Mouse (Mus musculus): ENCODE results near the gene Cd63.
A peak's percentile ranks its signal among the peaks of the same experiment; 100 is the strongest.

The Cd63 gene

DNA sequence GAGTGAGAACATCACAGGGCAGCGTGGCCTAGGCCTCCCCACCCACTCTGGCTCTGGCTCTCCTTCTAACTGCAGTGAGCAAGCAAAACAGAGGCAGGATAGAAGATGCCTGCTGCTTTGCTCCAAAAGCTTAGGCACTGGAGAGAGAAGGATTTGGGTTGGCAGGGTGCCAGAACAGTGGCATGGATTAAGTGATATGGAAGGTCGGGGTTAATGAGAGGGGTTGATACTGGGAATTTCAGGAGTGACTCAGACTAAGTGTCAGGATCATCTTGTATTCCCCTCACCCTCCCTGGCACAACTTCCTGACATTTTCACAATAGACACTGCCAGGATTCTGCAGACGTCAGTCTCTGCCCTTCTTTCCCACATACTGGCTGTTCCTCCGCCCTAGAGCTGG is 27.6 kb downstream of the Cd63 start:
- no peak for DNase-seq (ENCODE audit: extremely low spot score, low spot score)

DNA sequence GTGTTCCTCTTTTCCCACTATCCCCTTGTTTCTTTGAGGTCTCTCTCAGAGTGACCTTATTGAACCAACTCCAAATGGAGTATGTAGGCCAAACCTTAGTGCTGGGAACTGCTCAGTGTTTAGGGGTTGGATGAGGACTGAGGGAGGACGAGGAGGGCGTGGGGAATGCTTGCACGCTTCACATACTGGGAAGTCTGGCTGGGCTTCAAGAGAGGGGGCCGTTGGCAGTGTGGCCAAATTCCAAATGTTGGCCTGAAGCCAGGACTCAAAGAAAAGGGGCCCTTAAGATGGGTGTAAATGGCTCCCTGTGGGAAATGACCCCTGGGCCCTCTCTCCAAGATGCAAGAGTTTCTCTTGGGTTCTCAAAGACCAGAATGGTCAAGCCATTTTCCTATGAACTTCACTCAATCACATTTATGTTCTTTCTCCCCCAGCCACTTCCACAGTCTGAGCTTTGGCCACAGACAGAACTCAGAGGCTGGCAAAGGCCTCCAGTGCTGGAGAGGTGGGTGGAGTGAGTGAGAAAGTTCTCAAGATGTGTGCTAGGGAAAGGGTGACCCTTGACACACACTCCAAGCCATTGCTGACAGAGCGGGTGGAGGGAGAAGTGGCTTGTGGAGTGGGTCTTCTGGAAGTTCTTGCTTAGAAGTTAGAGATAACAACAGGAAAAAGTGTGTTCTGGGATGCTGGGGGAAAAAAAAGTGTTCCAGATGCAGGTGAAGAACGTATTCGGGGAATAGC is 29.0 kb downstream of the Cd63 start:
- DNase-seq (ENCODE audit: extremely low spot score, low spot score), result no peak

DNA sequence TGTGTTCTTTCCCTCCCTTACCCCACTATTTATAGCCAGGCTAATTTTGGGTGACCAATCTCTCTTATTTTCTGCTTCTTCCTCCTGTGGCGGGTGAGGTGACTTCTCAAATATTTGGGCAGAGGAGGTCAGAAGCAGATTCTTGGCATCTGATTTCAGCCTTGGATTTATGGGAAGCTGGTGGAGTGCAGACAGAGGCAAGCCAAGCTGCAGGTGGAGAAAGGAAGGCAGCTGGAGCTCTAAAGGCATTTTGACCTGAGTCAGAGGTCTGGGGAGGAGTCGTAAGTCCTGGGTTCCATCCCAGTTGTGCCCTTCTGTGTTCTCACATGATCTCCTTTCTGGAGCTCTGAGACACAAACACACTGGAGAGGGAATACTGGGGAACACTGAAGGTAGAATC is 30.7 kb downstream of the Cd63 start:
- no peak for DNase-seq (ENCODE audit: extremely low spot score, low spot score)

DNA sequence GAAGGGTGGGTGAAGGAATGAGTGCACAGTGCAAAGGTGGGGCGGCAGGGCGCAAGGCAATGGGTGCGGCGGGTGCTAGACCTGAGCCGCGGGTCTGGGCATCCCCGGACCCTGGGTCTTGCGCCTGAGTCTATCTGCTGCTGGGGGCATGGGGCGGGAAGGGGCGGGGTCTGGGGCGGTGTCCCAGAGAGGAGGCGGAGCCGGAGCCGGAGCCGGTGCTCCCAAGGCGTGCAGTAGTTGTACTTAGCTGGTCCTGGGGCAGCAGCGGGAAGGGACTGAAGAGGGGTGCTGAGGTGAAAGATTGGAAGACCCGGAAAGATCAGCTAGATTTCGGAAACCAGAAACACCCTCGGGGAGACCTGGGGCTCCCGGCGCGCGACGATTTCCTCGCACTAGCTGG is 32.8 kb downstream of the Cd63 start, which contains the start of gene Itga7:
TSS of gene Itga7 (plus strand) at position 245 of the 400 bp plus-strand sequence.
- DNase-seq (ENCODE audit: extremely low spot score, low spot score), result peak; percentile 65

DNA sequence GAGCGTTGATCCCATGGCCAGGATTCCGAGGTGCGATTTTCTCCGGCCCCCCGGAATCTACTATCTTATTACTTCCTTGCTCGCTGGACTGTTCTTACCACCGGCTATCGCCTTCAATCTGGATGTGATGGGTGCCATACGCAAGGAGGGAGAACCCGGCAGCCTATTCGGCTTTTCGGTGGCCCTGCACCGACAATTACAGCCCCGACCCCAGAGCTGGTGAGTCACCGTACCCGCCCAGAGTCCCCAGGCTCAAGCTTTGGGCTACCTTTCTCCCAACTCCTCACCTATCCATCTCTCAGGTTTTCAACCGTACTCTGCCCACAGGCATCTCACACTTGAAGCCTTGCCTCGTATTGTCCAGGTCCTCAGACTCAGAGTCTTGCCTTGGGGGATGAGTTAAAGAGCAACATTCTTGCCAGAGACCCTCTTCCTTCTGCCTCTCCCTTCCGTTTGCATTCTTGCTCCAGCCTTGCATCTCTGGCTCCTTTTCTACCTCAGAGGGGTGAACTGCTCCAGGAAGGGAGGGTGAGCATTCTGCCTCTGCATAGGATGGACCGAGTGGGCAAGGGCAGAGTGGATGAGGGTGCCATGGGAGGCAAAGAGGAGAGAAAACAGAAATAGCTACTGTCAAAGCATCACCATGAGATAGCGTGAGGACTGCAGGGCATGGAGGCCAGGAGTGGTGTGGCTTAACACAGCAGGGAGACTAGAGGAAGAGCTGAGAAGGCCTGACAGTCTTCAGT is 33.4 kb downstream of the Cd63 start:
- no peak for DNase-seq (ENCODE audit: extremely low spot score, low spot score)

DNA sequence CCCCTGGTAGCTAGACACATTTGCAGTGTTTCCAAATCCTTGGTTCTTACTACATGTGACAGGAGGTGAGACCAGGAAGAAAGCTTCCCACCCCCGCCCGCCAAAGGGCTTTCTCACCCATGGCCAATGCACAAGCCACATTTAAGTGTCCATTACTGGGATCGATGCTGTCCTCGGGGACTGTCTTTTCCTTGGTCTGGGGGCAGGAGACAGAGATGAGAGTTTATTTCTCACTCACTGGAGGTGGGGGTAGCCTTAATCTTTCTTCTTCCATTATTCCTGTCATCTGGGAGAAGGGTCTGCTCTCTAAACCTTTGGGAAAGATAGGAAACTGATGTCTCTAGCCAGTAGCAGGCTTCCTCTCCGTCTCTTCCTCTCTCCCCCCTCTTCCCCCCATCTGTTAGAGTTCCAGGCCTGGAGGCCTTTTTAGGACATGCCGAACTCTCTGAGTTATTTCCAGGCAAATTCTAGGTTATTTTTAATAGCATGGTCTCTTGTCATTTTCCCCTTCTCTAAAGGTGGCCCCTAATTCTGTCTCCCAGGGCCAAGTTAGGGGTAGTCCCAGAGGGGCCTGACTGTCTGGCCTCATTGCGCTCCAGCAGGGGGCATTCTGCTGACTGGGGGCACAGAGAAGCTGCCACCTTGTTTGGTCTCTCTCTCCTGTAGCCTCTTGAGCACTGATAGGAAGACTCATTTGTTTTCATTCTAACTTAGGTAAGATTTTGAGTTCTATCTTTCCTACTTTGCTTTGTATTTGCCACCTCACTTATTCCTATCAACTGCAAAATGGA is 34.4 kb downstream of the Cd63 start:
- DNase-seq (ENCODE audit: extremely low spot score, low spot score), result no peak

DNA sequence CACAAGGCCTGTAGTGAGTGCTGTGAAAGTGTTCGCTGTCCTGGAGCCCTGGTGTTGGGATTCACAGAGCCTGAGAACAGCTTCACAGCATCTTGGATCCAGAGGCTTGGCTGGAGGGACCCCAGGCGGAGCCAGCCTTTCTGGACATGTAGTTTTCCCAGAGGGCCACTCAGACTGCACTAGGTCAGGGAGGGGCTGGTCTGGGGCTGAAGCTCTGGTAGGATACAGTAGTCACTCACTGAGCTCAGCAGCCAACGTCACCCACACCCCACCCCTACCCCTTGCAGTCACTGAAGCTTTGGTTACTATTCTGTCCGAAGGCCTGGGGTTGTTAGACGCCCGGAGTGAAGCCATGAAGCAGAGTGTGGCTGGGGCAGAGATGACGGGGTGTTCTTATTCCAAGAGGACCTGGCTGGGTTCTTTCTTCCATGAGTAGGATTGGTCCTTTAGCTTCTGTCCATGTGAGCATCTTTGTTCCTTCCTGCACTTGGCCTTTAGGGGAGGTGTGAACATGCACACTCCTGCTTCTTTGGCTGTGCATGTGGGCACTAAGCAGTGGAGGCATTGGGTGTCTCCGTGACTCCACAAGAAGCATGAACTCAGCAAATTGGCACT is 35.1 kb downstream of the Cd63 start:
- DNase-seq (ENCODE audit: extremely low spot score, low spot score), result no peak

DNA sequence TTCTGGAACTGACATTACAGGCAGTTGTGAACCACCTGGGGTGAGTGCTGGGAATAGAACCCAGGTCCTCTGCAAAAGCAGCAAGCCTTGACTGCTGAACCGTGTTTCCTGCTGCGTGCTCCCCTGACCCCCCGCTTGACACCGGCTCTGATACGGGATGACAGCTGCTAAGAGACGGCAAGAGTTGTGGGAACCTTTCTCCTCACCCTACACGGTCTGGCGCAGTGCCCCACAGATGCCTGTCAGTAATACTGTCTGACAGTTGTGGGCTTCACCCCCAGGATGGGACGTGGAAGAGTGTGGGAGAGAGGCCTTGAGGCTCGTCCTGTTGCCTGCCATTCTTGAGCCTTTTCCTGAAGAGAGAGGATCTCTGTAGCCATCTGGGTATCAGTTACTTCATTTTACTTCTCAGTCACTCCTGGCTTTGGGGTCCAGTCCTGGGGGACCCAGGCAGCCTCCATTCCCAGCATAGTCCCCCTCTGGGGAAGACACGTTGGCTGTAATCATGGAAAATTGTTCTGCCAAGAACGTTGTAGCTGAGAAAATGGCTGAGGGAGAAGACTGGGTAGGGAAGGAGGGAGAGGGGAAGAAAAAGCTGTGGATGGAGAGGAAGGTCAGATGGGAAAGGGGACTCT is 37.1 kb downstream of the Cd63 start:
- DNase-seq (ENCODE audit: extremely low spot score, low spot score), result no peak

DNA sequence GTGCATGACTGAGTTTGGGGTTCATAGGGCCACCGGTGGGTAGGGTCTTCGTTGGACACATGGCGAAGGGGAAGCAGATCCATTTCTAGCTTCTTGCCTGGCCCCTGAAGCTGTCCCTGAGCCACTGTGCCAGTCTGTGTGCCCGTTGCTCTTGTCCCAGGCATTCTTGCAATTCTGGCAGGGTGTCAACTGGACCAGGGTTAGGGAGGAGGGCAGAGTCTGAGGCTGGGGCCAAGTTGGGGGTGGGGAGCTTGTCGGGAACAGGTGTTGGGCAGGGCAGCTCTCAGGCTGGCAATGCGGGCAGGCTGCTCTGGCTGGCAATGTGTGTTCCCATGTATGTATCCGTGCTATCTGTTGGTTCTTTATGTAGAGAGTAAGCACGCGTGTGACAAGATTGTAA is 37.7 kb downstream of the Cd63 start:
- DNase-seq (ENCODE audit: extremely low spot score, low spot score), result no peak

DNA sequence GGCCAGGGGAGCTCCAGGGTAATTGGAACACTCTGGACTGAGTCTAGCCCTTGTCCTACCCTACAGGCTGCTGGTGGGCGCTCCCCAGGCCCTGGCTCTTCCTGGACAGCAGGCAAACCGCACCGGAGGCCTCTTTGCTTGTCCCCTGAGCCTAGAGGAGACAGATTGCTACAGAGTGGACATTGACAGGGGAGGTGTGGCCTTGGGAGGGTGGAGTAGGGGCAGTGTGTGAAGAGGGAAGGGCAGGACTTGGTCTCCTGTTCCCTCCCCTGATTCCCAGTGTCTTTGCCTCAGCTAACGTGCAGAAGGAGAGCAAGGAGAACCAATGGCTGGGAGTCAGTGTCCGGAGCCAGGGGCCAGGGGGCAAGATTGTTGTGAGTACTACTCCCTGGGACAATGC is 38.2 kb downstream of the Cd63 start:
- no peak for DNase-seq (ENCODE audit: extremely low spot score, low spot score)

DNA sequence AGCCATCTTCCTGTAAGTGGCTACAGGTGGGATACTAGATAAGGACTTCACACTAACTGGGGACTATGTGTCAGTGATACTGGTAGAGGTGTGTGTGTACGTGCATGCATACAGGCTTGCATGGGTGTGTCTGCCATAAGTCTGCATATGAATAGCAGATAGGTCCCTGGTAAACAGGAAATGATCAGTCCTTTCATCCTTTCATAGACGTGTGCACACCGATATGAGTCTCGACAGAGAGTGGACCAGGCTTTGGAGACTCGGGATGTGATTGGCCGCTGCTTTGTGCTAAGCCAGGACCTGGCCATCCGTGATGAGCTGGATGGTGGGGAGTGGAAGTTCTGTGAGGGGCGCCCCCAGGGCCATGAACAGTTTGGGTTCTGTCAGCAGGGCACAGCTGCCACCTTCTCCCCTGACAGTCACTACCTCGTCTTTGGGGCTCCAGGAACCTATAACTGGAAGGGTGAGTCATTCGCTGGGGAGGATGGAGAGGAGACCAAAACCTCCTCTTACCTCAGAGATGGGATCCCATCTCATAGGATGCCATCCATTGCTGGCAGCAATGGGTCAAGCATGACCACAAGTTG is 39.8 kb downstream of the Cd63 start:
- no peak for DNase-seq (ENCODE audit: extremely low spot score, low spot score)

DNA sequence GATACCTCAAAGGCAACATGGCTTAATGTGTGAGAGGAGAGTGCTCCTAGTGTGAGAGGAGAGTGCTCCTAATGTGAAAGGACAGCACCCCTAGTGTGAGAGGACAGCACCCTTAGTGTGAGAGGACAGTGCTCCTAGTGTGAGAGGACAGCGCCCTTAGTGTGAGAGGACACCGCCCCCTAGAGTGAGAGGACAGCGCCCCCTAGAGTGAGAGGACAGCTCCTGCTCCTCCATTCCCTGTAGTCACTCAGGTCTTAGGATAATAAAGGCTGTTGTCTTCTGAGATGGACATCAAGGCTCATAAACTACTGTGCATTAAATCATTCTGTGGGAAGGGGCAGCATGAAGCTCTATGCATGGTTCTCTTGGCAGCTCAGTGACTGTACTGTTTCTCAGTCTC is 44.9 kb downstream of the Cd63 start:
- no peak for DNase-seq (ENCODE audit: extremely low spot score, low spot score)

DNA sequence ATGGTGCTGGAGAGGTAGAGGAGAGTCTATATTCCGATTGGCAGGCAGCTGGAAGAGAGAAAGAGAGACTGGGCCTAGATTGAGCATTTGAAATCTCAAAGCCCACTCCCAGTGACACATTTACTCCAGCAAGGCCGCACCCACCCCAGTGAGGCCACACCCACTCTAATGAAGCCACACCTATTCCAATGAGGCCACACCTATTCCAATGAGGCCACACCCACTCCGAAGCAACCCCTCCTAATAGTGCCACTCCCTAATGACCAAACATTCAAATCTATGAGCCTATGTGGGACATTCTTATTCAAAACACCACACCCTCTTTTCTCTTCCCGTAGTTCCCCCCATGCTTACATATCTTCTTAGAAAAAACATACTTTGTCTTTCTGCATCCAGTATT is 46.7 kb downstream of the Cd63 start:
- no peak for DNase-seq (ENCODE audit: extremely low spot score, low spot score)

DNA sequence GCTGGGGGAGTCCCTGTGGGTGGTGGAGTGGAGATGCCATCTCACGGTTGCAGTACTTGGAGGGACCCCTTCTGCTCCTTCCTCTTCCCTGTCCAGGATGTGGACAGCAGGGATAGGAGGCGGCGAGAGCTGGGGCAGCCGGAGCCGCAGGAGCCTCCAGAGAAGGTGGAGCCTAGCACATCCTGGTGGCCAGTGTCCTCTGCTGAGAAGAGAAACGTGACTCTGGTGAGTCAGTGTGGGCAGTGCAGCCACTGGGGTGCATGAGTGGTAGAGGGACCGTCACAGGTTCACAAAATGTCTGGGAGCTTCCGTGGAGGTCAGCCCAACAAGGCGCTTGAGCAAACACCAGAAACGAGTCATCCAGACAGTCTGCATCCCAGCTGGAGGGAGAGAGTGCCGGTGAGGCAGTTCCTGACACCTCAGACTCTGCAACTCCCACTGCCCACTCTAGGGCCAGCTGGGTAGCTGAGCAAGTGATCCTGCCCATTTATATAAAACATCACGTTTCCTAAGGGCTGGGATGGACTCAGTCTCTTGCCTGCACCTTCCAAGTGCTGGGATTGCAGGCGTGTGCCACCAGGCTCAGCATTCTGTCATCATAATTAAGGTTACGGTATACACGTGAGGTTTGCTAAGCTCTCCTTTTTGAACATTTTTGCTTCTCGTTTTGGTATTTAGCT is 49.6 kb downstream of the Cd63 start:
- DNase-seq (ENCODE audit: extremely low spot score, low spot score), result no peak

DNA sequence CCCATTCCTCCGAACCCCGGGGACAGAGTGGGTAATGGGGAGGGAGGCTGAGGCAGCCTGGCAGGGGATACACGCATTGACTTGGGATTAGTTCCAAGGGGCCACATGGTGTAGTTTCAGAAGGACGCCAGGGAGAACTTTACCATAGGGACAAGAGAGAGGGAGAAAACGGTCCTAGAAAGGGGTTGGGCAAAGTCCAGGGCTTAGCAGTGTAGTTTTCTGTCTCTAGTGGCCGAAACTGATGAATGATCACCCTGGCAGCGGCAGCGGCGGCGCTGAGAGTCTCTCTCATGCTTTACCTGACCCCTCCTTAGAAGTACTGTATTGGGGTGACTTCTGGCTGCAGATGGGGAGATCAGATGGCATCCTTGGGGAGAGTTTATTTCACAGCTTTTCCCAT is 57.6 kb downstream of the Cd63 start:
- no peak for DNase-seq (ENCODE audit: extremely low spot score, low spot score)

DNA sequence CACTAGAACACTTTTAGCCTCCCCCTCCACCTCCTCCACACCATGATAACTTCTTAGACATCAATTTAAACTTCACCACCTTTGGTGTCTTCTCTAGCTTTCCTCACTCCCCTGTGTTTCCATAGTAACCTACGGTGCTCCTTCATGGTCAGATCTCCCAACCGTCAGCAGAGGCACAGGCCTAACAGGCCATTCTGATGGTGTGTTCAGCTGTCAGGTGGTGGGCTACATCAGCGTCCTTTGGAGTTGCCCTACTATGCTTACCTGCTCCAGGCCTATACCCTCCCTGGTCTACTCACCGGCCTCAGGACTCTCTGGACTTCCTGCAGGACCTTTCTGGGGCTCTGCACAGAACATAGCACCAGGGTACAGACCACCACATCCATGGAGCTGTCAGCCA is 59.4 kb downstream of the Cd63 start:
- no peak for DNase-seq (ENCODE audit: extremely low spot score, low spot score)

DNA sequence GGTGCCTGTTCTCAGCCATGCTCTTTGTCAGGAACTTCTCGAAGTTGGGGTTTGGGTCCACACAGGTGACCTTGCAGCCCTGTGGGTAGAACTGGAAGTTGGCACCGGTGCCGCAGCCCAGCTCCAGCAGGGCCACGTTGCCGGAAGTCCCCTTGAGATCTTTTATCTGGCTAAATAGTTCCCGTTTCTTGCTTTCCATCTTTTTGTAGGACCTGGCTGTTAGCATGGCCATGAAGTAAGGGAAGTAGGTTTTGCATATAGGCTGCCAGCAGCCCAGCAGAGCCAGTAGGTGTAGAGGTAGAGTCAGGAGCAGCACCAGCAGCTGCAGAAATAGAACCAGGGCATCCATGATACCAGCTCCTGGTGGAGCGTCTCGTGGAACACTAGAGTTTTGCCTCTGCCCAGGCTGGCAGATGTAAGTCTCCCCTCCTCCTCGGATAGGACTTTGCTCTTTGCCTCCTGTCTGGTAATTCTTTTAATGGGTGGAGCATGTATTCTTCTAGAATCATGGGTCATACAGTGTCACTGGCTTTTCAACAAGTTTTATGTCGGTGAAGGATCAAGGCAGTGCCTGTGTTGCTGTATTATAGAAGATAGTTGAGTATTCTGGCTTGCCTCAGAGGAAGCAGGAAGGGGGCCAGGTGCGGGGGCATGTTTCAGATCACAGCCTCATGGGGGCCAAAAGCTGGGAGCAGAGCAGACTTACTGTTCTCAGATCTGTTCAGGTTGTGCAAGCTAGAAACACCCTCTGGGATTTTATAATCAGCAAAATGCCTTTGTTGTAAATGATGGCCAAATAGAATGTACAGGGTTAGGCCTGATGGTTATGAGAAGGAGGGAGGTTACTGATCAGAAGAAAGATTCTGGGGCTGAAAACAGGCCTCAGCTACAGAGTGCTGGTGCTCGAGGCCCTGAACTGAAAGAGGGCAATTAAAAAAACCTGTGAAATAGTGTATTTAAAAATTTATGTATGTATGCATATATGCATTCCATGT is 60.1 kb downstream of the Cd63 start, which contains the start of gene Mettl7b:
TSS of gene Mettl7b (minus strand) at position 399 of the 995 bp plus-strand sequence.
- DNase-seq (ENCODE audit: extremely low spot score, low spot score), result no peak

Measured in neural tube, embryonic 10.5 days (tissue).